Mouse (Mus musculus): ENCODE measurements at regions not wholly inside any gene's neighbourhood (a gene's known extent, or its start where the extent isn't known, plus 50 kb on each side); places are given as distances from the start of the nearest gene placed in this dataset.

DNA sequence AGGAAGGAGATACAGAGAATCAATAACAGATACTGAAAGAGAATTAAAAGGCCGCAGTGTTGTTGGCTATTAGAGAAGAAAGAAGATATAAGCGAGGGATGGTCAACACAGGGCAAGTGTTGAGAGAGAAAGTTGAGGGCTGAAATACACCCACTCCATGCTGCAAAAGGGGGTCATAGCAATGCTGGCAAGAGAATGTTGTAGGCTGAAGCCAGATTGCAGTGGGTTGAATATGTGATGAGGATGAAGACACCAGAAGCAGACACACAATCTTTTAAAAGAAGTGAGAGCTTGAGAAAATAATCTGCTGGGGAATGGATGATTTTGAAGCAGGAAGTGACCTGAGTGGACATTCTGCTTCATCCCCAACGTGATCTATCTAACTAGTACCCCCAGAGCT is 90.5 kb upstream of the Grm7 start:
- no peak for DNase-seq (ENCODE audit: low spot score)
- WGBS: 80% methylated on average over 3 of the region's 3 CpGs
- Histone ChIP-seq H3K9ac (replicated peaks; ENCODE audit: low read length, poor library complexity, severe bottlenecking) (no peak overlapping the region), H3K27ac (ENCODE audit: low read depth, low read length) (no peak overlapping the region), H3K9me3 (ENCODE audit: low read length) (no peaks in the 10 kb centered on the region), H3K4me2 (ENCODE audit: low read depth, low read length, poor library complexity, severe bottlenecking) (no peak overlapping the region), H3K36me3 (ENCODE audit: insufficient read depth, low read length) (no peaks in the 10 kb centered on the region), H3K4me3 (ENCODE audit: low read depth, low read length) (no peak overlapping the region), H3K4me1 (ENCODE audit: insufficient read depth, low read length) (no peaks in the 10 kb centered on the region), H3K27me3 (ENCODE audit: insufficient read depth, low read length) (no peaks in the 10 kb centered on the region)
- no peak for ATAC-seq (ENCODE audit: low FRiP score)
- no peak for TF ChIP-seq CTCF (IDR thresholded peaks at IDR 0.05)

DNA sequence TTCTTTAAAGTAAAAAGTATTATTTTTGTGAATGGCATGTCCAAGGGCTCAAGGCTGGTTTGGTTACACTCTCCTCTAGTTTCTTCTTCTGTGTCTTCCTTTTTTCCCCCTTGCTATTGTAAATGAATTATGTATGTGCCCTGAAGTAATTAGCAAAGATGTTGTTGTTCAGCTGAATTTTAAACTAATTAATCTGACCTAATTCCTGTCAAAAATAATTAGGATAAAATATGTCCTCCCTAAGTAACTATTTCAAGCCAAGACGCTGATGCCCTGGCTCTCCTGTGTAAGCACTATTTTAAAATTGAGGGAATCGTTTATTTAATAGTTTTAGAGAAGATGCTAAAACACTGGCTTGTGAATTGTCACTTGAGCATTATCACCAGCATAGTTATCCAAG is 85.7 kb upstream of the Grm7 start:
- TF ChIP-seq CTCF (IDR thresholded peaks at IDR 0.05): no peak
- ATAC-seq (ENCODE audit: low FRiP score) (no peak), DNase-seq (ENCODE audit: low spot score) (no peak)
- H3K9me3 ChIP-seq (ENCODE audit: low read length): no peaks in the 10 kb centered on the region
- H3K4me2 ChIP-seq (ENCODE audit: low read depth, low read length, poor library complexity, severe bottlenecking): no peak overlapping the region
- no peak overlapping the region for H3K4me3 ChIP-seq (ENCODE audit: low read depth, low read length)
- H3K4me1 ChIP-seq (ENCODE audit: insufficient read depth, low read length): no peaks in the 10 kb centered on the region
- no peak overlapping the region for H3K9ac ChIP-seq (replicated peaks; ENCODE audit: low read length, poor library complexity, severe bottlenecking)
- no peak overlapping the region for H3K27ac ChIP-seq (ENCODE audit: low read depth, low read length)
- no peaks in the 10 kb centered on the region for H3K36me3 ChIP-seq (ENCODE audit: insufficient read depth, low read length)
- no peaks in the 10 kb centered on the region for H3K27me3 ChIP-seq (ENCODE audit: insufficient read depth, low read length)
- WGBS: 60% methylated on average over 2 of the region's 2 CpGs

GRCm38 (mm10) chr6:110560426-110560825 is 85.0 kb upstream of the Grm7 start:
- ATAC-seq (ENCODE audit: low FRiP score): no peak
- Histone ChIP-seq H3K9me3 (ENCODE audit: low read length) (no peaks in the 10 kb centered on the region), H3K4me3 (ENCODE audit: low read depth, low read length) (no peak overlapping the region), H3K36me3 (ENCODE audit: insufficient read depth, low read length) (no peaks in the 10 kb centered on the region), H3K27me3 (ENCODE audit: insufficient read depth, low read length) (no peaks in the 10 kb centered on the region), H3K4me2 (ENCODE audit: low read depth, low read length, poor library complexity, severe bottlenecking) (no peak overlapping the region), H3K4me1 (ENCODE audit: insufficient read depth, low read length) (no peaks in the 10 kb centered on the region), H3K27ac (ENCODE audit: low read depth, low read length) (no peak overlapping the region), H3K9ac (replicated peaks; ENCODE audit: low read length, poor library complexity, severe bottlenecking) (no peak overlapping the region)
- WGBS: 38% methylated on average over 3 of the region's 3 CpGs
- no peak for TF ChIP-seq CTCF (IDR thresholded peaks at IDR 0.05)
- no peak for DNase-seq (ENCODE audit: low spot score)

- TF ChIP-seq CTCF (IDR thresholded peaks at IDR 0.05): no peak
- Histone ChIP-seq H3K9ac (replicated peaks; ENCODE audit: low read length, poor library complexity, severe bottlenecking) (no peak overlapping the region), H3K4me2 (ENCODE audit: low read depth, low read length, poor library complexity, severe bottlenecking) (no peak overlapping the region), H3K36me3 (ENCODE audit: insufficient read depth, low read length) (no peaks in the 10 kb centered on the region), H3K9me3 (ENCODE audit: low read length) (no peaks in the 10 kb centered on the region), H3K4me1 (ENCODE audit: insufficient read depth, low read length) (no peaks in the 10 kb centered on the region), H3K27ac (ENCODE audit: low read depth, low read length) (no peak overlapping the region), H3K4me3 (ENCODE audit: low read depth, low read length) (no peak overlapping the region), H3K27me3 (ENCODE audit: insufficient read depth, low read length) (no peaks in the 10 kb centered on the region)
- 48% methylated on average over 1 of the region's 1 CpGs for WGBS
- ATAC-seq (ENCODE audit: low FRiP score) (no peak), DNase-seq (ENCODE audit: low spot score) (no peak)
Observed at GRCm38 (mm10) chr6:110577216-110577615, 68.2 kb upstream of the Grm7 start.

All from midbrain, postnatal 0 days (tissue).